Mouse (Mus musculus) activated CD4-positive, CD25-positive, alpha-beta regulatory T cell, adult 4 months (primary cell): ENCODE measurements around the gene Tgfbr2. TPM values are rescaled to one million over a fixed set of nuclear protein-coding genes. Genes with fewer than 3 reads are reported as not detected.

Source experiments
- ATAC-seq: one replicate; pipeline ENCODE4 v1.8.0; 2017
- polyA plus RNA-seq, 2 experiments: library from polyadenylated mRNA; unstranded; fragments of 100-300 nt; shearing (Covaris generic); gene quantifications; one replicate each; pipeline ENCODE4 v1.2.1; 2017

The Tgfbr2 gene
- polyA plus RNA-seq, 2 experiments from 2014 or later = 22.9 to 28.0 TPM

- ATAC-seq = no peak
Observed at GRCm38 (mm10) chr9:116193535-116193881, 18.3 kb upstream of the Tgfbr2 start.

GRCm38 (mm10) chr9:116192826-116193534 is 17.8 kb upstream of the Tgfbr2 start:
- no peak for ATAC-seq

- no peak for ATAC-seq
Observed at GRCm38 (mm10) chr9:116192253-116192652, 17.1 kb upstream of the Tgfbr2 start.

- ATAC-seq = peak; percentile 26
Observed at GRCm38 (mm10) chr9:116189831-116190230, 14.7 kb upstream of the Tgfbr2 start.

- peak; percentile 87 for ATAC-seq
Observed at GRCm38 (mm10) chr9:116188952-116189666, 13.9 kb upstream of the Tgfbr2 start.

GRCm38 (mm10) chr9:116187181-116187731 is 12.1 kb upstream of the Tgfbr2 start:
- peak; percentile 7 for ATAC-seq

DNA sequence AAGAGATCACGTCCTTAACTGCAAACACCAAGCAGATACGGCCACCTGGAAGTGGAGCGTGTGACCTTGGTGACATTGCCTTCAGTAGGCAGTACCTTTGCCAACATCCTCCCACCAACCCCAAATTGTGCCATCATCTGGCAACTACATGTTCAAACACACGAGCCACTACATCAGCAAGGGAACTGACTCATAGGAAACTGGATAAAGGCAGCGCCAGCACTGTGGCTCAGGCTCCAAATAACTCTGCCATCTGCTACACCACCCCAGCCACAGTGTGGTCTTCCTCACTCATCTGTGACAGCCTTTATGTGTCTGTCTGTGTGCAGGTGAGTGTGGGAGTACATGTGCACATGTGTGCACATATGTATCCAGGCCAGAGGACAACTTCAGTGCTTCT is 9.7 kb upstream of the Tgfbr2 start:
- ATAC-seq = no peak

DNA sequence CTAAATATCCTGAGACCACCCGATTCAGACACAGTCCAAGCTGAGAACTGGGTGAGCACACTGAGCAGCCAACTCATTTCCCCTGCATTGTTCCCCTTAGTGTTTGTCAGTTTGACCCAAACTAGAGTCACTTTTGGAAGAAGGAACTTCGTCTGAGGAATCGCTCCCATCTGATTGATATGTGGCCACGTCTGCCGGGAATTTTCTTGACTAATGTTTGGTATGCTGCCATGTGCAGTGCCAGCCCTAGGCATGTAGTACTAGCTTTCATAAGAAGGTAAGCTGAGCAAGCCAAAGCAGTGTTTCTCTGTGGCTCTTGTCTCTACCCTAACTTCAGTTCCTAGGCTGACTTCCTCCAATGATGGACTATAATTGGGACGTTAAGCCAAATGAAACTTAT is 7.9 kb upstream of the Tgfbr2 start:
- ATAC-seq = no peak

GRCm38 (mm10) chr9:116181608-116182007 is 6.4 kb upstream of the Tgfbr2 start:
- peak; percentile 77 for ATAC-seq

DNA sequence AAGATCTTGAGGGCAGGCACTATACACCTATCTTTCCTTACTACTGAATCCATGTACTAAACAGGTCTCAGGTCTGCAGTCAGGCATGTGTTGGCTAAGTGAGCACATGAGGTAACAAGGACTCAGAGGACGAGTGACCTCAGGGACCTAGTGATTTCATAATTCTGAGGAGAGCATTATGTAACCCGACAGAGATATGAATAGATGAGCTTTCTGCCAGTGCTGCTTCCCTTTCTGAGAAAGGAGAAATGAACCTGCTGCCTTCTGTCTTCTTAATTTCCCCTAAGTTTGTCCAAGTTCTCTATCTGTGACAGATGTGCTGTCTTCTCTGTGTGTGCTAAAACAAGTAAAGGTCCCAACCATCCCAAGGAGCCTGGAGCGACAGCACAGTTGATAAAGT is 3.0 kb upstream of the Tgfbr2 start:
- no peak for ATAC-seq

GRCm38 (mm10) chr9:116177108-116177507 is 1.9 kb upstream of the Tgfbr2 start:
- ATAC-seq = no peak

GRCm38 (mm10) chr9:116175488-116176115 is 442 bp upstream of the Tgfbr2 start:
- ATAC-seq = peak; percentile 83

GRCm38 (mm10) chr9:116173473-116174170 is 1.5 kb downstream of the Tgfbr2 start:
- no peak for ATAC-seq

DNA sequence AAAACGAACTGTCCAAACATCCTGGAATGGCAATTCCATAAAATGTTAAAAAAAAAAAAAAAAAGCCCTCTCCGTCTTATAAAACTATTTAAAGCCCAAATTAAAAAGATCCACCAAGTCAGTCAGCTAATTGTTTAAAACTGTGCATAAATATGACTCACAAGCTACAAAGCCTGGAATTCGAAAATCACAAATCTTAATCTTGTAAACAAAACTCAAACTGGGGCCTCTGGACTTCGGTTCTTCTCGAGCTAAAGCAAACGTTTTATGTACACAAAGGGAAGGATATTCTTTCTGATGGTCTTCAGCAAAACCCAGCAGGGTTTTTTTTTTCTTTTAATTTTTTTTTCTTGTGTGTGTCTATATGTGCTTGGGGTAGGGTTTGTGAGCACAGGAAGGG is 2.1 kb downstream of the Tgfbr2 start:
- no peak for ATAC-seq

DNA sequence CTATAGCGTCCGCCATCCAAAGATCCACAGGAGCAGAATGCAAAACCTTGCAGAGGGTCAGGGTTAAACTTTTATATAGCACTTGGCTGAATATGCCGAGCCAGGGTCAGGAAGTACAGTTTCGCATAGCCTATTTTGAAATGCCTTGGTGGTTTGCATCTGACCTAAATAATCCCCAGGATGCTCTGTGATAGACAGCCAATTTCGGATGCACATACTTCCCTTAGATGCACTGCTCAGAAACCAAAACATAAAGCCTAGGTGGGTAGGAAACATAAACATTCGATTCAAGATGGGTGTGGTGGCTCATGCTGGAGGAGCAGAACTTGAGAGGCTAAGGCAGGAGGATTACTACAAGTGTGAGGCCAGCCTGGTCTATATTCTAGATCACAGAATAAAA is 6.1 kb downstream of the Tgfbr2 start:
- peak; percentile 48 for ATAC-seq

DNA sequence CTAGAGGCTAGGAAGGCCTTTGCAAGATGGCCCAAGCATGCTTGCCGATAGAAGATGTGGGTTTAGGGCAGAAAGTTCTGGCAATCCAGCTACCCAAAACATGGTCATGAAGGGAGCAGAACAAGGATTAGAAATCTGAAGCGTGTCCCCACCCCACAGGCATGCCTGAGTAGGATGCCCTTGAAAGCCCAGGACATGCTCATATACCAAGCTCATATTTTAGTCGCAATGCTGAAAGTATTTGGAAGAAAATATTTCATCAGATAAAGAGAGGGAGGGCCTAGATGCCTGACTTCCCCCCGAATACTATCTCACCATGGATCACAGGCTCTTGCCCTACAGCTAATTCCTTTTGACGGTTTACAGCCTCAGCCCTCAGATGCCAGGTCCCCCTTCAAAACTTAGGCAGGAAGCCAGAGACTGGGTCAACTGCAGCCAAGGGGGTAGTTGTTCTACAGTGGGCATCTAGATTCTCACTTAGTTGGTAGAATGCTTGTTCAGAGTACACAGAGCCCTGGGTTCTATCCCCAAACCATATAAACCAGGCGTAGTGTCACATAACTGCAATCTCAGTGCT is 7.8 kb downstream of the Tgfbr2 start:
- no peak for ATAC-seq

- ATAC-seq = no peak
Observed at GRCm38 (mm10) chr9:116166363-116166762, 8.8 kb downstream of the Tgfbr2 start.

DNA sequence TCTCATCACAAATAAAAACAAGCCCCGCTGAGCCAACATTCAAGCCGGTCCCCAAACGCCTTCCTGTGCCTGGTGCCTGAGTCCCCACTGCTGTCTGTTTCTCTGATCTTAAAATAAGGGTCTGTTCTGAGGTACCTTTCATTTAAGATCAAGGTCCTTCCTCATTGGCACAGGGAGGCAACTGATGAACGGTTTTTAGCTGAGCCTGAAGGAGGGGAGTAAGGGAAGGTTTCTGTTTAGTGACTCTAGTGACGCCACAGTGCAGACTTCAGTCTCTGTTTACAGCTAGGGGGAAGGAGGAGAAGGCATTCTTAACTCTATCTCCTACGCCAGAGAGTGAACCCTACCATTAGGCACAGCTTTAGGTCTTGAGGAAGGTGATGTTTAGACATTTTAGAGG is 11.3 kb downstream of the Tgfbr2 start:
- no peak for ATAC-seq

- no peak for ATAC-seq
Observed at GRCm38 (mm10) chr9:116162866-116163374, 12.2 kb downstream of the Tgfbr2 start.

DNA sequence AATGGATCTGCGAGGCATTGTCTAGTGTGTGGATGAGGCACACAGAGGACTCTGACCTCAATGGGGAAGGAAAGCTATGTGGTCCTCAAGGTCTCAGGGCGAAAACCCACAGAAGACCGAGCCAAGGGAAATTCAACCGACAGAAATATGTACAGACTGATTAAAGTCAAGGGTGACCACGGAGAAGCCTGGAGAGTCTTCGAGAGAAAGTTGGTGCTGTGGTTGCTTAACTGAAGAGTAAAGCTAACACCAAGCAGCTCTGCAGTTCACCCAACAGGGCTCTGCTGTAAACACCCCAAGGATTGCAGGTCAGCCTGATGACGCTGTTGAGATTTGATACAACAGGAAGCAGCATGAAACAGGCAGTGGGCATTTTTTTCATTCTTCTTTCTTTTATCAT is 14.3 kb downstream of the Tgfbr2 start:
- no peak for ATAC-seq

GRCm38 (mm10) chr9:116160067-116160466 is 15.1 kb downstream of the Tgfbr2 start:
- peak; percentile 49 for ATAC-seq

DNA sequence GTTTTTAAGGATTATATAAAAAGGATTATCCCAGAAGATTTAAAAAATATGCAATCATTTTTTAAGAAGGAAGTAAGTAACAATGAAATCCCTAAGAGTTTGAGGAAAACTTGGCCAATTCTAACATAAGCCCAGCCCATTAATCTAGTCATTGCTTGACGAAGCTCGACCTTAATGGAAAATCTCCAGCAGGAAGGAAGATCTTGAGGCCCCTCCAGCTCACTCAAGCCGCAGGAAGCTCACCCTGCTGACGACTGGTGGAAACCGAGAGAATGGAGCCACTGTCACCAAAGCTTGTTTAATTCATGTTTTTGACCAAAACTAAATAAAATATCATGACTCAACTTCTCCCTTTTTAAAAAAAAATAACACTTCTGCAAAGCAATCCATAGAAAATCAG is 18.7 kb downstream of the Tgfbr2 start:
- no peak for ATAC-seq
